Mouse (Mus musculus) lung, postnatal 36 days (tissue): ENCODE measurements at regions not wholly inside any gene's neighbourhood (a gene's known extent, or its start where the extent isn't known, plus 50 kb on each side); places are given as distances from the start of the nearest gene placed in this dataset.

Source experiments
- DNase-seq: peaks from one replicate; pipeline ENCODE4 v3.0.0; 2022; ENCODE audit warnings: mixed read lengths

GRCm38 (mm10) chr4:152920261-152920660, 442.6 kb upstream of the Kcnab2 start:
- DNase-seq: no peak

DNA sequence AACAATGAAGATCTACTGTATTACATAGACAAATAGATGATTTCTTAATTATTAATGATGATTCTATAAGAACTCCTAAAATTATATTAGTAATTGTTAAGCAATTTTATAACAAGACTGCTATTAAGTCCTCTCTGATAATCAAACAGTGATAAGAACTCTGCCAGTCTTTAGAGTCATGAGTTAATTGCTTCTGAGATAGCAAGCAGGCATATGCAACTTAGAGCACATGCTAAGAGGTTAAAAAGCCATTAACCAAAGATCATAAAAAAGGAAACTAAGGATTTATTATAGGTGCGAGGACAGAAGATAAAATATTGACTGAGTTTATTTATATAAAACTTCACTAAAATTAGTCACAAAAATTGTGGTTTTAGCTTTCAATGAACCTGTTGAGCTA, 442.2 kb upstream of the Kcnab2 start:
- no peak for DNase-seq

GRCm38 (mm10) chr4:152916576-152916975, 438.9 kb upstream of the Kcnab2 start:
- no peak for DNase-seq

DNA sequence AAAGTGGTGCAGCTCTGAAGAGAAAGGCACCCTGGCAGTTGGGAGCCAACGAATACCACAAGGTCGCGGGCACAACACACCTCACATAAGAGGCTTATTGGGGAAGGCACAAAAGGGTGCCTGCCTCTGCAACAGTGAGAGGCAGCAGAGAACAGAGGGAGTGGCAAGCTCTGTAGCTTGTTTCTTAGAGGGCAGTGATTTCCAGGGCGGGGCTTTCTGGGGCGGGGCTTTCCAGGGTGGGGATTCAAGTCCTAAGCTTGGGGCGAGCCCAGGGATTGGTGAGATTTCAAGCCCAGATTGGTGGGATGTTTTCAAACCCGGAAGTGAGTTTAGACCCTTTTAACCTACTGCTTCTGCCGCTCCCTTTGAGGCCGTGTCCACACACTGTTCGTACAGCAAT, 435.8 kb upstream of the Kcnab2 start:
- no peak for DNase-seq

GRCm38 (mm10) chr4:152912846-152913245, 435.2 kb upstream of the Kcnab2 start:
- DNase-seq: no peak

DNA sequence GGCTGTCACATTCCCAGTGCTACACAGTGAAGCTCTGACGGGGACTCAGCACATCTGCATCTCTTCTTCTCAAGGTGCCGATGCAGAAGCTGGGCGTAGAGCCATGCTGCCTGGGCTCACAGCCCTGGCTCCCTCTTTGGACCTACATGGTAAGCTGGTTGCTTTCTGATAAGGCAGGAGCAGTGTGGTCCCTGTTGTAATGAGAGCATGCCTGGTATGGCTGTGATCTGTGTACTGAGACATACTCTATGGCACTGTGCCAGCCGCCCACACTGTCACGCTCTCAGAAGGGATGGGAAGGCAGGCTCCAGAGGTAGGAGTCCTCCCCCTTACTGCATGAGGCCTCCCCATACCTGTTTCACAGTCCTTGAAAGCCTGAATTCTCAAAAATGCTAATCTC, 430.6 kb upstream of the Kcnab2 start:
- DNase-seq: no peak

DNA sequence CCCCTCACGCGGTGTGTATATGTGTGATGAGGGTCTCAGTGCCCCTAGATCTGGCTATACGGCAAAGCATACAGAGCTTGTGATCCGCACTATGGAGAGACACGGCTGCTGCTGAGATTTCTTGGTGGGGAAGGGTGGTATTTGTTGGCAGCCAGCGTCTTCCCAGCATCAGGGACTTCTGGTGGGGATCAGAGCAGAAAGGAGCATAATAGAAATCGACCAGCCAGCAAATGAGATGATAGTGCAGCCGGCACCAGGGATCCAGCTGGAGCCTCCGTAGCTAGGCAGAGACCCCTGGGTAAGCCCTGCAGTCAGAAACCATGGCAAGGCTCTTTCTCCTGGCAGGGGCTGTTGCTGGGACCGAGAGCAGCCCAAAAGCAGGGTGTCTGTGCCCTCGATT, 425.2 kb upstream of the Kcnab2 start:
- no peak for DNase-seq

- no peak for DNase-seq
These were observed 422.4 kb upstream of the Kcnab2 start for GRCm38 (mm10) chr4:152900049-152900448.

GRCm38 (mm10) chr4:152895076-152895475, 417.4 kb upstream of the Kcnab2 start:
- no peak for DNase-seq

GRCm38 (mm10) chr4:152892997-152893396, 415.3 kb upstream of the Kcnab2 start:
- no peak for DNase-seq

DNA sequence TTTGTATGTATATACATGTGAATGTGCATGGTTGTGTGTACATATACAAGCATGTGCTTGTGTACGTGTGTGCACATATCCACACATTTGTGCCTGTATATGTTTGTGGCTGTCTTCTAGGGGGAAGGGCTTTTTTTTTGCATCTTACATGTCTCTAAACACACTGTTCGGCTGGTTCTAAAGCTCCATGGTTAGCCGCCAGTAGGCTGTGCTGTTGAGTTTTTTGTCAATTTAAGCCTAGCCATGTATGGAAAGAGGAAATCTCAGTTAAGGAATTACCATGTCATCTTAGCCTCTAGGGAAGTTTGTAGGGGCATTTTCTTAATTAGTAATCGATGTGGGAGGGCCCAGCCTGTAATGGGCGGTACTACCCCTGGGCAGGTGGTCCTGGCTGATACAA, 411.5 kb upstream of the Kcnab2 start:
- no peak for DNase-seq

- DNase-seq: no peak
These were observed 410.6 kb upstream of the Kcnab2 start for GRCm38 (mm10) chr4:152888306-152888705.

- DNase-seq: no peak
These were observed 409.1 kb upstream of the Kcnab2 start for GRCm38 (mm10) chr4:152886773-152887172.

DNA sequence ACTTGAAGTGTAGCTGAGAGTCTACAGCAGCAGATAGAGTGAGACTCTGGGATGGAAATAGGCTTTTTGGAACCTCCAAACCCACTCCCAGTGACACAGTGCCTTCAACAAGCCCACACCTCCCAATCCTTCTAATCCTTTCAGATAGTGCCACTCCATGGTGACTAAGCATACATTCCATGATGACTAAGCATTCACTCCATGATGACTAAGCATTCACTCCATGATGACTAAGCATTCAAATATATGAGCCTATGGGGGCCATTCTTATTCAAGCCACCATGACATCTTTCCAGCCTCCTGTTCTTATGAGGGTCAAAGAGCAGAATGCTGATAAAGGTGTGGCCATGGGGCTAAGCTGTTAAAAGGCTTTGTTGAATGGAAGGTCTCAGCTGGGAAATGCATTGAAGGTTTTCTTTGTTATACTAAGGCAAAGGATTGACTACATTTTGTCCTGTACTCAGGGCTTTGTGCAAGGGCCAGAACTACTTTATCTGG, 403.8 kb upstream of the Kcnab2 start:
- DNase-seq: no peak

DNA sequence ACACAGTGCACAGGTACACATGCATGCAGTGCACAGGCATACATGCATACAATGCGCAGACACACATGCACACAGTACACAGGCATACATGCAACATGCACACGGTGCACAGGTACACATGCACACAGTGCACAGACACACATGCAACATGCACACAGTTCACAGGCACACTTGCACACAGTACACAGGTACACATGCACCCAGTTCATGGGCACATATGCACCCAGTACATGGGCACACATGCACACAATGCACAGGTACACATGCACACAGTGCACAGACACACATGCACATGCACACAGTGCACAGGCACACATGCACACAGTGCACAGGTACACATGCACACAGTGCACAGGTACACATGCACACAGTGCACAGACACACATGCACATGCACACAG, 402.7 kb upstream of the Kcnab2 start:
- DNase-seq: no peak

GRCm38 (mm10) chr4:152878941-152879340, 401.3 kb upstream of the Kcnab2 start:
- no peak for DNase-seq

DNA sequence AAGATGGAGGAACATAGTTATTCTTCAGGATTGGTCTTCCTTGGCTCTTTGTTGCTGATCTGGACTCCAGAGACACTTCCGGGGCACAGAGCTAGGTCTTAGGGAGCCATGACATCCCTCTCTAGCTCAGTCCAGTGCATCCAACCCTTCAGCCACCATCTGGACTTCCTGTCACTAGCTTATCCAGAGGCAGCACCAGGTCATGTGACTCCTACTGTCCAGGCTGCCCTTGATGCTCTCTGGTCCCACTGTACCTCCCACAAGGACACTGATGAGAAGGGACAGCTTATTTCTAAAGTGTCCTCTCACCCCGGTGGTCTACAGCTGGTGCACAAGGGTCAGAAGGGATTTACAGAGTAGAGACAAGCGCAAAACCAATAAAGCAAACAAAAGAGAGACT, 400.7 kb upstream of the Kcnab2 start:
- DNase-seq: no peak

DNA sequence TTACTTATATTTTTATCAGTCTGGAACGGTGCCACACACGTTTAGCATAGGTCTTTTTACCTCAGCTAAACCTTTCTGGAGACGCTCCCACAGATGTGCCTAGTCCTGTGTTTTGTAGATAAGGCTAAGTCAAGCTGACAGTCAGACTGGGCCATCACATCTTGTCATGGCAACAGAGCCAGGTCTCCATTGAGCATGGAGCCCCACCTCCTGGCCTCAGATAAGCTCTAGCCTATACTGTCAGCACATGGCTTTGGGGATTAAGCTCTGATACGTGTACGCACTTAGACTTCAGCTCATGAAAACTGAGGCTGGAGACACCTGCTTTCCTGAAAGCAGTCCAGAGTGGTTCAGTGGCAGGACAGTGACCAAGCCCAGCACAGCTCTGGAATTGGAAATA, 392.4 kb upstream of the Kcnab2 start:
- DNase-seq: no peak

GRCm38 (mm10) chr4:152865894-152866293, 388.2 kb upstream of the Kcnab2 start:
- no peak for DNase-seq

DNA sequence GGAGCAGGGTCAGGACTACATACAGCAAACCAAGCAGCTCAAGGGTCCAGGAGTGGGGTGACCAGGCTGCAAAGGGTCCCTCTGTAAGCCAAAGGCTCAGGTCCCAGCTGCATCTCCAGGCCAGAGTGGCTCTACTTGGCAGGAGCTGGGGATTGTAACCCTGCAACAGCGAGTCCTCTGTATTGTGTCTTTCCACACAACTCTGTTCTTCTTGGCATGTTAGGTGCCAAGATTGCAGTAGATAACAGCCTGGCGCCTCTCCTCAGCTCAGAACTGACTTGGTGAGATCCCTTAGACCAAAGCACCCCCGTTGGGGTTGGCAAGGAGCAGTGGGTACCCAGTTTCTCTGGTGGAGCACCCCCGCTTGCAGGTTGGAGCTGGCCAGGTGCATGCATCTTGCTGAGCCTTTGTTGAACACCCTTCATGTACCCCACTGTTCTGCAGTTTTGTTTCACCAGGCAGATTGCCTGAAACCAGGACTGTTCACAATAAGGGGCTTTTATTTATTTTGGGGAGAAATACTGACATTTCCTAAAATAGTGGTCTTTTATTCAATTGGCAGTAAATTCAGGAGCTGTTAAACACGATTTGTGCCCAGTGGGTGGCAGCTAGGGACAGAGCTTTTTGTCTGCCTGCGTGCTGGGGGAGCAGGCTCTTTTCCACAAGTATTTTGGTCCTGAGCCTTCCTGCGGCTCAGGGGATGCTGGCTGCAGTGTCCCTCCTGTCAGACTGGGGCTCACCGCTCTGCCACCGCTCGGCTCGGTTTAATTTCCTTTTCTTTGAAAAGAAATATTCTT, 385.3 kb upstream of the Kcnab2 start:
- no peak for DNase-seq

- no peak for DNase-seq
These were observed 381.5 kb upstream of the Kcnab2 start for GRCm38 (mm10) chr4:152859161-152859560.

- peak; percentile 4 for DNase-seq
These were observed 372.5 kb upstream of the Kcnab2 start for GRCm38 (mm10) chr4:152850147-152850546.

- no peak for DNase-seq
These were observed 358.4 kb upstream of the Kcnab2 start for GRCm38 (mm10) chr4:152836080-152836479.

GRCm38 (mm10) chr4:152834421-152835110, 356.9 kb upstream of the Kcnab2 start:
- no peak for DNase-seq
